In genomic region chr1:182991002-182991778, GRCm38 (mm10) we compare ENCODE assay signal across 8 mouse cellular contexts. TPM values are rescaled to one million over a fixed set of nuclear protein-coding genes. Genes with fewer than 3 reads are reported as not detected.
DNase-seq lines count a peak whose midpoint lies in the region; ATAC-seq lines count a peak whose summit lies in the region.
"Had no signal": no experiment of that assay in that cellular context is flagged by ENCODE, and none has a peak within 500 bp of the region (broad histone marks: within the 10 kb centered on the region; RNA-seq: fewer than 3 reads in every experiment).

No protein-coding gene starts in this region.

- no peak overlapping the region for H3K4me3 ChIP-seq in forebrain, embryonic 15.5 days
- no peak overlapping the region for H3K4me3 ChIP-seq in hindbrain, embryonic 13.5 days
- H3K4me3 ChIP-seq: lung, embryonic 15.5 days had no signal

- no peak overlapping the region for H3K4me2 ChIP-seq in forebrain, embryonic 15.5 days (replicated peaks)
- H3K4me2 ChIP-seq in hindbrain, embryonic 13.5 days: no peak overlapping the region
- H3K4me2 ChIP-seq: lung, embryonic 15.5 days had no signal

- H3K9me3 ChIP-seq in forebrain, embryonic 15.5 days: no peaks in the 10 kb centered on the region
- H3K9me3 ChIP-seq in hindbrain, embryonic 13.5 days: no peaks in the 10 kb centered on the region
- H3K9me3 ChIP-seq: lung, embryonic 15.5 days had no signal

- H3K36me3 ChIP-seq in forebrain, embryonic 15.5 days: no peaks in the 10 kb centered on the region
- H3K36me3 ChIP-seq in hindbrain, embryonic 13.5 days: no peaks in the 10 kb centered on the region
- H3K36me3 ChIP-seq: lung, embryonic 15.5 days had no signal

- no peaks in the 10 kb centered on the region; the same call in 1 of the 2 replicates for H3K27me3 ChIP-seq in forebrain, embryonic 15.5 days
- H3K27me3 ChIP-seq in hindbrain, embryonic 13.5 days: 0 out of 2 replicates have a peak, but pooled peaks cover 7% of the 10 kb centered on the region

- H3K27ac ChIP-seq in forebrain, embryonic 15.5 days (replicated peaks): 0 out of 2 replicates have a peak overlapping the region, but pooled peaks have one; percentile 27
- no peak overlapping the region for H3K27ac ChIP-seq in hindbrain, embryonic 13.5 days
- H3K27ac ChIP-seq: lung, embryonic 15.5 days had no signal

- H3K4me1 ChIP-seq in forebrain, embryonic 15.5 days: peaks cover 8% of the 10 kb centered on the region
- peaks cover 5% of the 10 kb centered on the region; the same call in 1 of the 2 replicates for H3K4me1 ChIP-seq in hindbrain, embryonic 13.5 days (replicated peaks)

- WGBS in forebrain, embryonic 15.5 days: 10% methylated on average over 7 of the region's 7 CpGs
- 15% methylated on average over 7 of the region's 7 CpGs for WGBS in hindbrain, embryonic 13.5 days

- no peak overlapping the region for H3K9ac ChIP-seq in forebrain, embryonic 15.5 days (replicated peaks)
- H3K9ac ChIP-seq in hindbrain, embryonic 13.5 days: no peak overlapping the region
- H3K9ac ChIP-seq: lung, embryonic 15.5 days had no signal

- DNase-seq in R1 (ENCODE audit: low read depth, low spot score): peak; percentile 67
- DNase-seq in cerebellum, adult 11 months: peak; percentile 36
- DNase-seq in layer of hippocampus, postnatal 25 days (ENCODE audit: extremely low spot score in 1 of 2, low spot score in 1 of 2): peak; percentile 65 to 72
- peak; percentile 34 to 40 for DNase-seq in right cerebral cortex, postnatal 36 days (ENCODE audit: low spot score in 2 of 2)

- peak; percentile 80 for ATAC-seq in forebrain, embryonic 15.5 days (replicated peaks)
- ATAC-seq in hindbrain, embryonic 13.5 days (ENCODE audit: low FRiP score): 0 out of 2 replicates have a peak, but pooled peaks have one; percentile 28
- peak; percentile 99 for ATAC-seq in megakaryocyte progenitor cell, adult 5-6 weeks (replicated peaks; ENCODE audit: poor library complexity)

RNA-seq across cellular contexts. Expression of gene Tlr5, which starts 36.6 kb away (rescaled TPM):
- polyA plus RNA-seq in forebrain, embryonic 15.5 days (2015; fragmentation: Nextera tagmentation; extraction: Ambion mirVana): 0.05 and 0.14 TPM in 2 replicates
- polyA plus RNA-seq in hindbrain, embryonic 13.5 days (2015; fragmentation: Nextera tagmentation; extraction: Ambion mirVana): 0.06 and 0.23 TPM in 2 replicates
- total RNA-seq in layer of hippocampus, postnatal 25 days (2021): under 1 TPM; 0.44 to 0.66 TPM
- 0.57 and 2.2 TPM in 2 replicates for total RNA-seq in megakaryocyte progenitor cell, adult 5-6 weeks (2015)
- 0.50 TPM in 1 of 2 replicates, not detected in the other for total RNA-seq in megakaryocyte progenitor cell, adult 5-6 weeks (2017)

Comparison
In these comparisons a context has a peak if more than half of its experiments do, and no peak if none do; other contexts are left out.
1. ATAC-seq: peak in every context shown above with its lines; median percentile 99 in megakaryocyte progenitor cell, adult 5-6 weeks; 80 in forebrain, embryonic 15.5 days; 28 in hindbrain, embryonic 13.5 days.